ENCODE assay signal across 8 mouse cellular contexts in the genomic region with DNA sequence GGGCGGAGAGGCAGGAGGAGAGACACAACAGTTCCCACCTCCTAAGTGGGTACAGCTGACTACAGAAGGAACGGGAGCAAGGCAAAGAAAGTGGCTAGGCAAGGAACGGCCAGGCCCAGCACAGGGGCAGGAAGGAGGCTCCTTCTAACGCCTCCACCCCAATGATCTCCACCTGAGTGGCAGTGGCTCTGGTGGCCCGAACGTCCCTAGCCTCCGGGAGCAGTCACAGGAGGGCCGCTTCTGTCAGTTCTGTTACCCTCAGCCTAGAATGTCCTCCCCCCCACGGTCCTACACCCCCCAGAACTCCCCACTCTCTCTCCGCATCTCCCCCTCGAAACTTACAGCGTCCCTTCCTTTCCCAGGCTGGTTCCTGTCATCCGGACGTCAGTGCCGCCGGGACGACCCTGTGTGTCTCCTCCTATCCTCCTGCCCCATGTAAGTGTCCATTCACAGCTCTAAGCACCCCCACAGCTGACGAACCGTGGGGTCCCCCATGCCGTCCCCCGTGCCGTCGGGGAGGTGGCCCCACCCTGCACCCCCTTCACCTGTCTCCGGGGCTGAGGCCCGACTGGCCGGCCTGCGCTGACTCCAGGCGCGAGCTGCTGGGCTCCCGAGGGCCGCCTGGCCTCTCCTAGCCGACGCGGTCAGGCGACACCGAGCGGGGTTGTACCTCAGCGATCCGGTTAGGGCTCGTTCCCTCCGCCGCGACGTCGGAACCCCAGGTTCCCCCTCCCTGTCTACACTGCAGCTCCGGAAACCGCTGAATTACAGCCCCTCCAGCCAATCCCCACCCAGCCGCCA. TPM values are rescaled to one million over a fixed set of nuclear protein-coding genes. Genes with fewer than 3 reads are reported as not detected.
DNase-seq lines count a peak whose midpoint lies in the region; ATAC-seq and TF ChIP-seq lines count a peak whose summit lies in the region.

No protein-coding gene starts in this region.

- WGBS in liver, adult 2 months = under 1% methylated on average over 47 of the region's 48 CpGs
- WGBS in neural tube, embryonic 12.5 days = 1% methylated on average over 47 of the region's 48 CpGs

- H3K27me3 ChIP-seq in ES-Bruce4 (ENCODE audit: control insufficient read depth, insufficient read depth, low read length, poor library complexity, severe bottlenecking) = no peaks in the 10 kb centered on the region
- no peaks in the 10 kb centered on the region for H3K27me3 ChIP-seq in liver, adult 2 months (ENCODE audit: control insufficient read depth, insufficient read depth, low read length)
- H3K27me3 ChIP-seq in neural tube, embryonic 12.5 days (replicated peaks) = no peaks in the 10 kb centered on the region

- intact Hi-C loops in gastrocnemius, adult 2 months (cut with DNase I) = no loop called here

- H3K36me3 ChIP-seq in ES-Bruce4 (ENCODE audit: control insufficient read depth, insufficient read depth, low read length, poor library complexity, severe bottlenecking) = no peaks in the 10 kb centered on the region
- H3K36me3 ChIP-seq in liver, adult 2 months (ENCODE audit: control insufficient read depth, insufficient read depth, low read length) = no peaks in the 10 kb centered on the region
- H3K36me3 ChIP-seq in neural tube, embryonic 12.5 days = no peaks in the 10 kb centered on the region

- peak overlapping the region; percentile 71 for H3K4me2 ChIP-seq in neural tube, embryonic 12.5 days (replicated peaks)

- no peak for TF ChIP-seq CTCF in gastrocnemius, adult 2 months (IDR thresholded peaks at IDR 0.05)
- TF ChIP-seq CTCF in ES-Bruce4 (IDR thresholded peaks at IDR 0.05; ENCODE audit: low read depth, low read length) = no peak
- no peak for TF ChIP-seq CTCF in cortical plate, adult 2 months (IDR thresholded peaks at IDR 0.05; ENCODE audit: extremely low read depth, insufficient read depth, low read length)
- no peak for TF ChIP-seq CTCF in liver, adult 2 months (IDR thresholded peaks at IDR 0.05; ENCODE audit: low read depth, low read length)

- no peaks in the 10 kb centered on the region for H3K9me3 ChIP-seq in ES-Bruce4 (replicated peaks; ENCODE audit: control insufficient read depth, insufficient read depth, low read length, poor library complexity, severe bottlenecking)
- H3K9me3 ChIP-seq in neural tube, embryonic 12.5 days = no peaks in the 10 kb centered on the region

- ATAC-seq in neural tube, embryonic 12.5 days (ENCODE audit: low FRiP score, low read depth) = peak; percentile 30

- TF ChIP-seq EP300 in ES-Bruce4 (IDR thresholded peaks at IDR 0.05; ENCODE audit: insufficient read depth, low read depth, low read length) = 0 out of 2 replicates have a peak, but pooled peaks have one; percentile 17

- peak; percentile 41 for TF ChIP-seq POLR2A in ES-Bruce4 (IDR thresholded peaks at IDR 0.05; ENCODE audit: insufficient read depth, low read length)
- TF ChIP-seq POLR2A in cortical plate, adult 2 months (IDR thresholded peaks at IDR 0.05; ENCODE audit: extremely low read depth, insufficient read depth, low read length) = peak; percentile 78
- TF ChIP-seq POLR2A in liver, adult 2 months (IDR thresholded peaks at IDR 0.05; ENCODE audit: extremely low read depth, insufficient read depth, low read length) = peak; percentile 99

- peaks cover 34% of the 10 kb centered on the region; the same call in 1 of the 2 replicates for H3K79me2 ChIP-seq in liver, adult 2 months (ENCODE audit: control insufficient read depth, insufficient read depth, low read length)

- H3K4me1 ChIP-seq in ES-Bruce4 (ENCODE audit: control insufficient read depth, insufficient read depth, low read length) = peaks cover 4% of the 10 kb centered on the region
- peaks cover 3% of the 10 kb centered on the region; the same call in 1 of the 2 replicates for H3K4me1 ChIP-seq in cortical plate, adult 2 months (ENCODE audit: control insufficient read depth, insufficient read depth, low read length)
- peaks cover 32% of the 10 kb centered on the region for H3K4me1 ChIP-seq in liver, adult 2 months (ENCODE audit: control insufficient read depth, insufficient read depth, low read length)
- peaks cover 11% of the 10 kb centered on the region; the same call in 1 of the 2 replicates for H3K4me1 ChIP-seq in neural tube, embryonic 12.5 days

- H3K4me3 ChIP-seq in gastrocnemius, adult 2 months = peak overlapping the region; percentile 94
- peak overlapping the region; percentile 96 for H3K4me3 ChIP-seq in ES-Bruce4 (ENCODE audit: low read depth, low read length)
- H3K4me3 ChIP-seq in cortical plate, adult 2 months (ENCODE audit: insufficient read depth, low read length) = peak overlapping the region; percentile 77
- H3K4me3 ChIP-seq in liver, adult 2 months (ENCODE audit: insufficient read depth, low read depth, low read length) = peak overlapping the region; percentile 94
- H3K4me3 ChIP-seq in neural tube, embryonic 12.5 days = peak overlapping the region; percentile 88

- DNase-seq in gastrocnemius, adult 2 months = no peak
- DNase-seq in gastrocnemius, adult 8-10 months (ENCODE audit: low spot score in 2 of 2) = no peak
- DNase-seq in heart, postnatal 4 days = peak; percentile 40
- DNase-seq in liver, adult 2 months (ENCODE audit: extremely low read depth, low read depth, low spot score) = no peak
- no peak for DNase-seq in urinary bladder, postnatal 10 days (ENCODE audit: low spot score)

- peak overlapping the region; percentile 98 for H3K27ac ChIP-seq in gastrocnemius, adult 2 months
- H3K27ac ChIP-seq in ES-Bruce4 (ENCODE audit: insufficient read depth, low read length) = no peak overlapping the region
- peak overlapping the region; percentile 47 for H3K27ac ChIP-seq in cortical plate, adult 2 months (ENCODE audit: insufficient read depth, low read length)
- peak overlapping the region; percentile 93 for H3K27ac ChIP-seq in liver, adult 2 months (replicated peaks; ENCODE audit: insufficient read depth, low read depth, low read length)
- H3K27ac ChIP-seq in neural tube, embryonic 12.5 days = peak overlapping the region; percentile 79; the same call in 1 of the 2 replicates

- peak overlapping the region; percentile 85 for H3K9ac ChIP-seq in ES-Bruce4 (ENCODE audit: low read depth, poor library complexity, severe bottlenecking)
- H3K9ac ChIP-seq in liver, adult 2 months (ENCODE audit: low read depth, low read length) = peak overlapping the region; percentile 95
- H3K9ac ChIP-seq in neural tube, embryonic 12.5 days = peak overlapping the region; percentile 87

RNA-seq across cellular contexts. Expression of a gene that starts 0.4 kb away (rescaled TPM):
- total RNA-seq in gastrocnemius, adult 2 months (2021) = 10 to 100 TPM; 40.6 to 44.2 TPM
- total RNA-seq in gastrocnemius, adult 8-10 months (2022) = 10 to 100 TPM; 32.9 to 41.1 (median 37.5) TPM
- 31.2 and 39.8 TPM in 2 replicates for polyA plus RNA-seq in ES-Bruce4 (2011; ENCODE audit: insufficient read depth, insufficient read length, low read depth, missing spikeins)
- 33.0 and 38.9 TPM in 2 replicates for polyA plus RNA-seq in cortical plate, adult 2 months (2012; rRNA removed)
- 100 to 1,000 TPM; 111 to 115 TPM for total RNA-seq in heart, postnatal 4 days (2021)
- total RNA-seq in liver, adult 2 months (2014; rRNA removed) = 58.5 and 76.4 TPM in 2 replicates
- 48.7 and 60.4 TPM in 2 replicates for polyA plus RNA-seq in liver, adult 2 months (2012; rRNA removed)
- 58.8 and 66.9 TPM in 2 replicates for polyA plus RNA-seq in neural tube, embryonic 12.5 days (2016; fragmentation: Nextera tagmentation; extraction: Ambion mirVana)

RNA-seq across cellular contexts. Expression of a gene that starts 31.8 kb away (rescaled TPM):
- total RNA-seq in gastrocnemius, adult 2 months (2021) = 100 to 1,000 TPM; 133 to 149 TPM
- 100 to 1,000 TPM; 125 to 153 (median 134) TPM for total RNA-seq in gastrocnemius, adult 8-10 months (2022)
- 78.5 and 79.8 TPM in 2 replicates for polyA plus RNA-seq in ES-Bruce4 (2011; ENCODE audit: insufficient read depth, insufficient read length, low read depth, missing spikeins)
- 20.0 and 21.1 TPM in 2 replicates for polyA plus RNA-seq in cortical plate, adult 2 months (2012; rRNA removed)
- total RNA-seq in heart, postnatal 4 days (2021) = 100 to 1,000 TPM; 479 to 498 TPM
- 3.8 and 4.1 TPM in 2 replicates for total RNA-seq in liver, adult 2 months (2014; rRNA removed)
- 3.9 and 4.0 TPM in 2 replicates for polyA plus RNA-seq in liver, adult 2 months (2012; rRNA removed)
- polyA plus RNA-seq in neural tube, embryonic 12.5 days (2016; fragmentation: Nextera tagmentation; extraction: Ambion mirVana) = 35.0 and 36.0 TPM in 2 replicates

Comparison
In these comparisons a context has a peak if more than half of its experiments do, and no peak if none do; other contexts are left out.
1. POLR2A ChIP-seq: peak in every context shown above with its lines; median percentile 99 in liver, adult 2 months; 78 in cortical plate, adult 2 months; 41 in ES-Bruce4.
2. RNA of a gene that starts 31.8 kb away (total RNA-seq): 479 to 498 TPM in heart, postnatal 4 days, 133 to 149 TPM in gastrocnemius, adult 2 months and 125 to 153 TPM in gastrocnemius, adult 8-10 months; 3.8 to 4.1 TPM in liver, adult 2 months; every median in the first group is over 10 times any median in the second.
3. Peak in every context shown above with its lines, with median percentiles within 50 percentile points of each other: H3K4me3 ChIP-seq and H3K9ac ChIP-seq.